Comparison of ENCODE assay signal across 11 mouse cellular contexts in the genomic region with DNA sequence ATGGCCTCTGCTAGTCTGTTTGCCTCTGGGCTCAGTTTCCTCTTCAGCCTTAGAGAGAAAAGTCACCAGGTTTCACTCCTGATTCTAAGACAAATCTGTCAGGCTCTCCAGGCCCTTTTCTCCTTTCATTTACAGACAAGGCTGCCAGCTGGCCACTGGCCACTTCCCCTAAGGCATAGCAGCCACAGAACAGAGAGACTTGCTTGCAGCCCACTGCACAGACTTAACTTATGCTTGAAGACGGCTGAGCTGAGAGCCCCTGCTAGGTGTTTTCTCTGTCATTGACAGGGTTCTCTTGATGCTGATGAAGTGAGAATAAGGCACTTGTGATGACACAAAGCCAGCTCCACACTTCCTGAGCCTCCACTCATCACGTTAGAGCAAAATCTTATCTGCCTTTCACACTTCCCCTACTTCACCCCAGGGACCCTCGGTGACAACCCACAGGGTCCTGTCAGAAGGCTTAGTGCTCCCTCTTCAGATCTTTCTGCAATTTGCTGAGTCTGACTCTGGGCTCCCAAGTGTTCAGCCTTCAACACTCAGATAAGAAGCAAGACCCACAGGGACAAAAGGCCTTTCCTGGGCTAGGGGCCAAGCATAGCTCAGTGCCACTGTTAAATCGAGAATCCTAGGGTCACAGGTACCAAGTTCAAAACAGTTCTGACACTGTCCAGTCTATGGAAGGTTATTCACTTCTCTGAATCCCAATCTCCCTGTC. TPM values are rescaled to one million over a fixed set of nuclear protein-coding genes. Genes with fewer than 3 reads are reported as not detected.
DNase-seq lines count a peak whose midpoint lies in the region; ATAC-seq lines count a peak whose summit lies in the region.
"Had no signal": no experiment of that assay in that cellular context is flagged by ENCODE, and none has a peak within 500 bp of the region (broad histone marks: within the 10 kb centered on the region; RNA-seq: fewer than 3 reads in every experiment).

No protein-coding gene starts in this region.

- 41% methylated on average over 4 of the region's 4 CpGs for WGBS in forebrain, embryonic 13.5 days
- WGBS in forebrain, embryonic 10.5 days = 64% methylated on average over 4 of the region's 4 CpGs

- no peaks in the 10 kb centered on the region for H3K4me1 ChIP-seq in forebrain, embryonic 13.5 days
- no peaks in the 10 kb centered on the region for H3K4me1 ChIP-seq in forebrain, embryonic 10.5 days
- H3K4me1 ChIP-seq: embryonic facial prominence, embryonic 12.5 days had no signal

- no peaks in the 10 kb centered on the region for H3K27me3 ChIP-seq in forebrain, embryonic 13.5 days
- no peaks in the 10 kb centered on the region for H3K27me3 ChIP-seq in forebrain, embryonic 10.5 days (ENCODE audit: poor library complexity, severe bottlenecking)
- H3K27me3 ChIP-seq: embryonic facial prominence, embryonic 12.5 days had no signal

- H3K27ac ChIP-seq in forebrain, embryonic 13.5 days = no peak overlapping the region
- H3K27ac ChIP-seq in forebrain, embryonic 10.5 days = no peak overlapping the region
- H3K27ac ChIP-seq: embryonic facial prominence, embryonic 12.5 days had no signal

- H3K9ac ChIP-seq in forebrain, embryonic 13.5 days = no peak overlapping the region
- H3K9ac ChIP-seq: embryonic facial prominence, embryonic 12.5 days had no signal

- no peak overlapping the region for H3K4me3 ChIP-seq in forebrain, embryonic 13.5 days
- no peak overlapping the region for H3K4me3 ChIP-seq in forebrain, embryonic 10.5 days
- H3K4me3 ChIP-seq: embryonic facial prominence, embryonic 12.5 days had no signal

- no peak for DNase-seq in forebrain, embryonic 10.5 days (ENCODE audit: extremely low spot score, low spot score)
- DNase-seq in kidney, postnatal 10 days = peak; percentile 19
- no peak for DNase-seq in kidney, adult 8-10 months
- DNase-seq in adrenal gland, postnatal 25 days = peak; percentile 11
- DNase-seq in lung, postnatal 25 days (ENCODE audit: low spot score) = peak; percentile 18
- no peak for DNase-seq in layer of hippocampus, adult 8-10 months (ENCODE audit: low spot score in 2 of 2)
- DNase-seq: cerebellum, adult 2 months; thymus, postnatal 25 days had no signal

- no peaks in the 10 kb centered on the region for H3K9me3 ChIP-seq in forebrain, embryonic 13.5 days (replicated peaks)
- H3K9me3 ChIP-seq in forebrain, embryonic 10.5 days = no peaks in the 10 kb centered on the region
- H3K9me3 ChIP-seq: embryonic facial prominence, embryonic 12.5 days had no signal

- no peak overlapping the region for H3K4me2 ChIP-seq in forebrain, embryonic 13.5 days
- H3K4me2 ChIP-seq: embryonic facial prominence, embryonic 12.5 days had no signal

- no peaks in the 10 kb centered on the region for H3K36me3 ChIP-seq in forebrain, embryonic 13.5 days (ENCODE audit: poor library complexity, severe bottlenecking)
- no peaks in the 10 kb centered on the region for H3K36me3 ChIP-seq in forebrain, embryonic 10.5 days (replicated peaks)
- H3K36me3 ChIP-seq: embryonic facial prominence, embryonic 12.5 days had no signal

- peak; percentile 61; the same call in 1 of the 2 replicates for ATAC-seq in forebrain, embryonic 13.5 days
- no peak for ATAC-seq in CD4-positive, CD25-positive, alpha-beta regulatory T cell, adult 4 months

RNA-seq across cellular contexts. Expression of a gene that starts 25.8 kb away (rescaled TPM):
- 0.05 and 0.18 TPM in 2 replicates for polyA plus RNA-seq in forebrain, embryonic 13.5 days (2015; fragmentation: Nextera tagmentation; extraction: Ambion mirVana)
- polyA plus RNA-seq in forebrain, embryonic 10.5 days (2016; fragmentation: Nextera tagmentation; extraction: Ambion mirVana) = 0.06 TPM in 1 of 2 replicates, not detected in the other
- total RNA-seq in adrenal gland, postnatal 25 days (2021) = 4.0 and 4.1 TPM in 2 replicates
- 1 to 10 TPM; 3.1 to 7.2 (median 5.2) TPM for total RNA-seq in layer of hippocampus, adult 8-10 months (2022)
- polyA plus RNA-seq in CD4-positive, CD25-positive, alpha-beta regulatory T cell, adult 4 months (2017; shearing (Covaris generic)) = not detected

RNA-seq across cellular contexts. Expression of a gene that starts 51.8 kb away (rescaled TPM):
- 205 and 209 TPM in 2 replicates for polyA plus RNA-seq in forebrain, embryonic 13.5 days (2015; fragmentation: Nextera tagmentation; extraction: Ambion mirVana)
- 141 and 149 TPM in 2 replicates for polyA plus RNA-seq in forebrain, embryonic 10.5 days (2016; fragmentation: Nextera tagmentation; extraction: Ambion mirVana)
- total RNA-seq in adrenal gland, postnatal 25 days (2021) = 52.7 and 59.6 TPM in 2 replicates
- total RNA-seq in layer of hippocampus, adult 8-10 months (2022) = 10 to 100 TPM; 46.0 to 50.2 (median 48.7) TPM
- polyA plus RNA-seq in CD4-positive, CD25-positive, alpha-beta regulatory T cell, adult 4 months (2017; shearing (Covaris generic)) = 100 to 1,000 TPM; 103 to 131 TPM

Comparison
In these comparisons a context has a peak if more than half of its experiments do, and no peak if none do; other contexts are left out.
1. DNase-seq: peak in kidney, postnatal 10 days (single experiment), adrenal gland, postnatal 25 days (single experiment) and lung, postnatal 25 days (single experiment); none in forebrain, embryonic 10.5 days (single experiment), kidney, adult 8-10 months (0 of 2) and layer of hippocampus, adult 8-10 months (0 of 2).